Mouse (Mus musculus): Measurements from ENCODE around the gene Specc1.
A peak's percentile ranks its signal among the peaks of the same experiment; 100 is the strongest.

Gene Specc1

GRCm38 (mm10) chr11:62118561-62118960 is 162.0 kb downstream of the Specc1 start:
- DNase-seq: no peak

DNA sequence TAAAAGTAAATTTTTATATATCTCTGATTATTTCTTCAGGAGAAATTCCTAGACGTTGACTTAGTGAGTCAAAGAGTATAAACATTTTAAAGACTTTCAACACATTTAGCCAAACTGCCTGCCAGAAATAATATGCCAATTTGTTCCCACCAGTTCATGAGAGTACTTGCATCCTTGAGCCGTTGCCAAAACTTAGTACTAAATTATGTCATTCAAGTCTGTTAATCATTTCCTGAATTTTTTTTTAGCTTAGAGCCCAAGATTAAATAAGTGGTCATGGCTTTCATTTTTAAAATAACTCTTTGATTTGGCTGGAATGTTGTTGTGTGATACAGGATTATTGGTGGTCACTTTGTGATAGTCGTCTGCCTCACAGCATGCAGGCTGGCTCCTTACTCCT is 163.3 kb downstream of the Specc1 start:
- no peak for DNase-seq

DNA sequence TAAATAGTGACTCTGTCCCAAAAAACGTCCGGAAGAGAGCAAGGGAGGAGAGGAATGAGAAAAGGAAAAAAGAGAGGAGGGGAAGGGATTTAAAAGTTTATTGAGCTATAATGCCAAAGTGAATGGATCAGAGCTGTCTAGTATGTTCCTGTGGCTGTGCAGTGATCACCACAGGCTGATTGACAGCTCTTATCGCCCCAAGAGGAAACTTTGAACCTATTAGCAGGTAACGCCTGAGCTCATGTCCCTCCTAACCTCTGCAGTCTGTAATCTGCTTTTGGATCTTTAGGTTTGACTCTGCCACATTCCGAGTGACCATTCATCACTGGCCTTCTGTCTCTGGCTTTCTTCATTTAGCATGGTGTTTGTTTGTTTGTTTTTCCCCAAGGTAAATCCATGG is 164.8 kb downstream of the Specc1 start:
- DNase-seq: peak; percentile 36

- peak; percentile 92 for DNase-seq
Observed at GRCm38 (mm10) chr11:62127692-62128091, 171.1 kb downstream of the Specc1 start.

DNA sequence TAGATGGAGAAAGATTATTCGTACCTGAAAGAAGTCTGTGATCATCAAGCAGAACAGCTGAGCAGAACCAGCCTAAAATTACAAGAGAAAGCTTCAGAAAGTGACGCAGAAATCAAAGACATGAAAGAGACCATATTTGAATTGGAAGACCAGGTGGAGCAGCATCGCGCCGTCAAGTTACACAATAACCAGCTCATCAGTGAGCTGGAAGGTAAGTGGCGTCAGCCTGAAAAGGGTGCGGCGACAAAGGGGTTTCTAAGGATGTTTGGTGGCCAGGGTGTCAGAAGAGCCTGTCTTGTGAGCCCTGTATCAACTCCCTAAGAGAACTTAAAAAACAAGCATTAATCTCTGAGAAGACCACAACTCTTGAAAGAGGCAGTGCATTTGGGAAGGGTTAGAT is 171.6 kb downstream of the Specc1 start:
- peak; percentile 73 for DNase-seq

DNA sequence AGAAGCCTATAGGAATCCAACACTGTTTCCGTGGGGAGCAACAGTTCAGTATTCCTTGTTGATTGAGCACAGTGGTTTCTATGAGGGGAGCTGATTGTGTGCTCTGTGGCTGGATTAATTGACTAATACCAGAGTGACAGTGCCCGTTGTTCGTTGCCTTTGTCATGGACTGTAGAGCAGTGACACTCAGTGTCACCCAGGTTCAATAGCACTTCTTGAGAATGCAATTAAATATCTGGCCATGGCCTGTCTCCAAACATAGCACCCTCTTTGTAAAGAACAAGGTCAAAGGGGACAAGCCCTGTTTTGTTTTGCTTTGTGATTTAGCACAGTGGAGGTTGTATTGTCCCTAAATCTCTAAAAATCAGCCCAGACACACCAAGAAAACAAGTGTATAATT is 173.6 kb downstream of the Specc1 start:
- DNase-seq: peak; percentile 23

DNA sequence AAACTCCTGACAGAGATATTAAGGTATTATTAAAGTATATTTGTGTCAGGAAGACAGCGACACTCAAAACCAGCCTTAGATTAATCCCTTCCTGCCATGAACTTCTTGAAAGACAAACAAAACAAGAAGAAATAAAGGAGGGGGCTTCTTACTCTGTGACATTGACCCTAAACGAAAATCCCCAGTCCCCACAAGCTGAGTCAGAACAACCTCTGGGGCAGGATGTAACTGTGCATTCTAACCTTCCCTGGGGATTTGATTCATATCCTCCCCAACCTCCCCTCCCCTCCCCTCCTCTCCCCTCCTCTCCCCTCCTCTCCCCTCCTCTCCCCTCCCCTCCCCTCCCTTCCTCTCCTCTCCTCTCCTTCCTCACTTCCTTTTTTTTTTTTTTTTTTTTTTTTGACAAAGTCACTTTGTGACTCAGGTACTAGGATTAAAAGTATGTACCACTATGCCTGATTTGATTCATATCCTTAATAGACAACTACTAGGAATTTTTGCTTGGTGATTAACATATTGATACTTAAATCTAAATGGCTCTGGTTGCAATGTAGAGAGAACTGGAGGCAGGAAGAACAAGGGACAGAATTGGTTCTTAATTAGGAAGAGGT is 174.2 kb downstream of the Specc1 start:
- DNase-seq: peak; percentile 55

DNA sequence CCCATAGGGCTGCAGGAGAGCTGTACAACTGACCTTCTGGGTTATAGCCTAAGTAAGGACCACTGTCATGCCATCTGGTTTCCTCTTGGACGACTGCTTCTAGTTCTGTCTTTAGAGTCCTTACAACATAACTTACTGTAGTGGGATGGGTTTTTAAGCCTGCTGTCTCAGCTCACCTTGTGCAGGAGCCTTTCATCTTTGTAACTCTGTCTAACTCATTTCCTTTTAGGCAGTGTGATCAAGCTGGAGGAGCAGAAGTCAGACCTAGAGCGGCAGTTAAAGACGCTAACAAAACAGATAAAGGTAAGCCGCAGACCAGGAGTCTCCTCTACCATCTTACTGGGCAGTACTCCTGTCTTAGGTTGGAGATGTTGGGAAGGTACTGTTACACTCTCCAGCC is 175.0 kb downstream of the Specc1 start:
- DNase-seq: peak; percentile 48

DNA sequence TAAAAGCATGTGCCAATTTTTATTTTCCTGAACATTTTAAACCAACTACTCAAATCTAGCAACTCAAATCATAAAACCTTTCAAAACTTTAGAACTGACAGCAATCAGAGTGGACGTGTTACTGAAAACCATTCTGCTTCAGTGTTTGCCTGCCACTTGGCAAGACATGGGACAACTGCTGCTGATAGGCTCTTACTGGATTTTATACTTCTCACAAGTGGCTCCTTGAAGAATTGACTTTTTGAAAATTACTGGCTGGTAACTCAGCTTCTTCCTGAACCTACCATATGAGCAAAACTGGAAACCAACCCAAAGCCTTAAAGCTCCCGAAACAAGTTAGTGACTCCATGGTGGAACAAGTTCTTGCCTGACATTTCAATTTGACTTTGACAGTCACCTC is 177.6 kb downstream of the Specc1 start:
- no peak for DNase-seq

DNA sequence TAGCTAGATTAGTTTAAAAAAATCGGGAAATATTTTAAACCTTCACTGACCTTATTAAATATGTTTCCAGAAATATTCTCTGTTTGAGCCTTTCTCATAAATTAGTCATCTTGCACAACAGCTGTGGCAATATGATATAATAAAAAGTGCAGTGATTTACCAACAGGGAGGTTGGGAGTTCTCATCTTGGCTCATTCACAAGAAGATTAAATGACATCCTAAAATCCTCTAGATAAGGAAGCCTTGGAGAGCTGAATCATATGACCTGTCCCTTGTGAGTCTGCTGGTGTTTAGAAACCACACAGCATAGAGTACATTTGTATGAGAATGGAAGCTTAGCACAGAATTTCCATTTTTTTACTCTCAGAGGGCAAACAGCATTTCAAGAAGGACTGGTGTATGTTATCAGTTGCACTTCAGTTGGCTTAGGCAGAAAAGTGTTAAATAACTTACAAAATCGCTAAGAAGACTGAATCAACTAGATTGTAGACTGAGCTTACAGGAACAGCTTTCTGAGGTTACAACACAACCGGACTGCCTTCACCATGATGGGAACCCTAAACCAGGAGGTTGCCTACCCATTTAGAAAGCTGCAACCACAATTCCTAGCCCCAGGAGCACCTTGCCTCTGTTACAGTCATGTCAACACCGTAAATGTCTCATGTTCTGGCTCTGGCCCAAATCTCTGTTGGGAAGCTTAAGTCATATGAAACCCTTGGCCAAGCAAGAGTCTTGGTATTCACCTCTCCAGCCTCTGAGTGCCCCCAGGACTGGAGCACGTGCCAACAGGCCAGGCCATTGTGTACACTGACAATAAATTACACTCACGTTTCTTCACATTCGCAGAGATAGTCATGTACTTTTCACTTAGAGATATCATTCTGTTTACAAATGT is 188.9 kb downstream of the Specc1 start:
- DNase-seq: no peak

DNA sequence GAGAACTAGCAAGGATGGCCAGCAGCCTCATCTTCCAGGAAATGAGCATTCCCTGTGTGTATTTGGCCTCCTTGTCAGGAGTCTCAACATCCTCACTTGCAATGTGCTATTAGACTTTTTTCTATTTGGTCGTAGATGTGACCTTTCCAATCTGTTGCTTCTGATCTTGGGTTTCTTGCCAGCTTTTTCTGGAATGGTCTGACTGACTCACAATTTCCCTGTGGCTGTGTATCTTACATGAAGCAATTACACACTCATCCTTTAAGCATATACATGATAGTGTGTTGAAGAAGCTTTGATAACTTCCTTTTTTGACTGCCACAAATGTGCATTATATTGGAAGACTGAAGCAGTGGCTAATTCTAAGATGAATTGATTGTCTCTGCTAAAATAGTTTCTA is 190.1 kb downstream of the Specc1 start:
- no peak for DNase-seq

DNA sequence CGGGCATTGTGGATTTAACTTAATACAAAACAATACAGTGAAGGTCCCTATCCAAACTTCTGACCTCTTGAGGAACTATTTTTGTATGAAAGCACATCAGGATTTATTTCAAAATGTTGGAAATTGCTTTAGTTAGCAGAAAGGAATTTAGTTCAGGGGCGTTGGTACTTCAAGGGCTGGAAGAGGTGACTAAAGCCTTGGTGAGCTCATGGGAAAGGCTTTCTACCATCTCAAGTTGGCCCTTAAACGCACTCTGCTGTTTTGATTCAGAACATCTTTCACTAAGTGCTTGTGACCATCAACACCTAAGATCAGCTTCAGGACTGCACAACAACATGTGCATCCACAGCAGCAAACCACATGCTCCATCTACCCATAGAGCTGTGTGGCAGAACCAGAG is 191.5 kb downstream of the Specc1 start:
- DNase-seq: no peak

GRCm38 (mm10) chr11:62148449-62148848 is 191.9 kb downstream of the Specc1 start:
- DNase-seq: peak; percentile 45

DNA sequence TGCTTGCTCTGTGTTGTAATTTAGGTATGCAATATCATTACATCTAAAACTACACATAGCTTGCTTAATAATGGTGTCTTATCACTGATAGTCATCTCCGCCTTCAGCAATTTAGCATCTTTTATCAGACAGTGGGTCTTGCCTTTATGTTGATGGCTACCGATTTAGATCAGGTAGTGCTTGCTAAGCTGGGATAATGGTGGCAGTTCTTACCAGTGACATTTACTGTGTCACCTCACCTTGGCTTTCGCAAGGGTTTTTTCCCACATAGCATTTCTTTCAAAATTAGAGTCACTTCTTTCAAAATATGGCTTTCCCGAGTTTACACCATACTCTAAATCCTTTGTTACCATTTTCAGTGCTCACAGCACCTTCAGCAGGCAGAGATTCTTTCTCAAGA is 196.5 kb downstream of the Specc1 start:
- no peak for DNase-seq

- peak; percentile 31 for DNase-seq
Observed at GRCm38 (mm10) chr11:62159803-62160202, 203.2 kb downstream of the Specc1 start.

DNA sequence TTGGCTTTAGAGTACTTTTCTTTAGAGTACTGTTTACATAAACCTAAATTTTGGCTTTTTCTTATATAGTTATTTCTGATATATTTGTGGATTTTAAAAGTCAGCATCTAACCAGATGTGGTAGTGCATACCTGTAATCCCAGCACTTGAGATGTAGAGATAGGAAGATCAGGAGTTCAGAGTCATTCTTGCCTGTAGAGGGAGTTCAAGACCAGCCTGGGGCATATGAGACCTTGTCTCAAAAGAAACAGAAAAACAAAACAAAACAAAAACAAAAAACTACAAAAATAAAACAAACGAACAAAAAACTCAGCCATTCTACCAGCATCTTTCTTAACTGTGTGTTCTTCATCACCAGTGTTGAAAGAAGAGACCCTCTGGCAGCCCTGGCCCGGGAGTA is 204.9 kb downstream of the Specc1 start:
- no peak for DNase-seq

GRCm38 (mm10) chr11:62164357-62164756 is 207.8 kb downstream of the Specc1 start:
- DNase-seq: peak; percentile 44

- no peak for DNase-seq
Observed at GRCm38 (mm10) chr11:62166503-62166902, 209.9 kb downstream of the Specc1 start.

DNA sequence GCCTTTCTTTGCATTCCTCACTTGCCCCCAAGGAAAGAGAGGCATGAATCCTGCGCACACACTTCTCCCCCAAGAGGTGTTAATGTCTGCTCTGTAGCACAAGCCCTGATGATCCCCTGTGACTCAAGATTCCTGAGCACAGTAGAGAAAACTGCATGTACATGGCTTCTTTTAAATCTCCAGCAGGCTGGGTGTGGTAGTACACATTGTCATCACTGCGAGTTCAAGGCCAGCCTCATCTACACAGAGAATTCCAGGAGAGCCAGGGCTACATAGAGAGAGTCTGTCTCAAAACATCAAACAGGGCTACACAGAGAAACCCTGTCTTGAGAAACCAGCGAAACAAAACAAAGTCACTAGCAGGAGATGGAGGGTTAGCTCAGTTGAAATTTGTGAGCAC is 211.6 kb downstream of the Specc1 start:
- peak; percentile 65 for DNase-seq

- DNase-seq: peak; percentile 40
Observed at GRCm38 (mm10) chr11:62177395-62178113, 221.0 kb downstream of the Specc1 start.

GRCm38 (mm10) chr11:62180791-62181190 is 224.2 kb downstream of the Specc1 start:
- DNase-seq: no peak

- peak; percentile 64 for DNase-seq
Observed at GRCm38 (mm10) chr11:62184900-62185299, 228.3 kb downstream of the Specc1 start.

DNA sequence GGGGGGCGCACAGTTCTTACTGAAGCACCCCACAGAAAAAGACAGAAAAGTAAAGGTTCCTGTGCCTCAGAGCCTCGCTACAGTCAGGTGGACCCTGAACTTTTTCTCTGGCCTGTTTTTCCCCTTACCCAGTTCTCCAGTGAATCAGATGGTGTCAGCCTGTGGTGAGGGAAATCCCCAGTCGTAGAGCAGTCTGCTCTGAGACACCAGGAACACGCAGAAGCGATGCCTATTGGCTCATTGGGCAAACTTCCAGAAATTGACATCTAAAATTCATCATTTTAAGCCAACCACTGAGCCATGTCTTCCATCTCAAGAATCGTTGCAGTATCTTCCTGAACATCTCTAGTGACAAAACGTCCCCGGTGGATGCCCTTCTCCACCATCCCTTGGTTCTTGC is 230.5 kb downstream of the Specc1 start:
- peak; percentile 55 for DNase-seq

DNA sequence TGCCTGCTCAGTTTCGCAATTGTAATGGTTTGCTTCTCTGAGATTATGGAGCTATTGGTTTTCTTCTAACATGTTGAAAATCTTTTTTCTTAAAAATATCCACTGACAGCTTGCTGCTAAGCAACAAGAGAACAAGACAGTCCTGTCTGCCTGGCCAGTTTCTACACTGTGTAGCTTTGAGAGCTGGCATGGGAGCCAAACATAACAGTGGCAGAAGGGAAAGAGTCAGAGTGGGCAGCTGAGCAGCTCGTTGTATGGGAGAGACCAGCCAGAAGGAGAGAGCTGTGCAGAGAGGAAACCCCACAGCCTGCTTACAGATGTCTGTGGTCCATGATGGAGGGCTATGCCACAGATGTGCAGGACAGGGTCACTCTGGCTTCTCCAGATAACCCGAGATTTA is 235.5 kb downstream of the Specc1 start:
- no peak for DNase-seq
